Mouse (Mus musculus) spleen, adult 18-20 months (tissue): ENCODE results near the gene Trat1.

Experiments
- DNase-seq, 2 experiments: peaks; one replicate each; pipeline ENCODE4 v3.0.0; 2022; ENCODE audit warnings: mixed read lengths in 2 of 2

Gene Trat1

DNA sequence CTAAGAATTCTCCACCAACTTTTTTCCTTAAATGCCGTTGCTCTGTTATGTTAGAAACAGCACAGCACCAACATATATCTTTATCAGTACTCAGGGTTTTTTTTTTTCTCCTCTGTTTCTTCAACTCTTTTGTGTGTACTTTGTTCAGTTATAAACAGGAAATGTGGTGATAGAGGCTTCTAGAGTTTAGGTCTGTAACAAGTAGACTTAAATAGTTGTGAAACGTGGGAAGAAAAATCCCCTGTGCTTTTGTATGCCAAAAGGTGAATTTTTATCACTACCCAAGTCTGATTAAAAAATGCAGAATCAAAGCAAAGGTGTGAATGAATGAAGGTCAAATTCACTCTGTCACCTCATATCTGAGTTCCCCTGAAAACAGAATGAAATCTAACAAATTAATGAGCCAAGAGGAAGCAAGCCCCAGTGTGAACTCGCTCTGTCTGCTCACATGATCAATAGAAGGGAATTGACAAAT is at the start of gene Trat1:
Trat1 (minus strand) TSS at position 51 of the 475 bp plus-strand sequence.
- DNase-seq, result no peak

DNA sequence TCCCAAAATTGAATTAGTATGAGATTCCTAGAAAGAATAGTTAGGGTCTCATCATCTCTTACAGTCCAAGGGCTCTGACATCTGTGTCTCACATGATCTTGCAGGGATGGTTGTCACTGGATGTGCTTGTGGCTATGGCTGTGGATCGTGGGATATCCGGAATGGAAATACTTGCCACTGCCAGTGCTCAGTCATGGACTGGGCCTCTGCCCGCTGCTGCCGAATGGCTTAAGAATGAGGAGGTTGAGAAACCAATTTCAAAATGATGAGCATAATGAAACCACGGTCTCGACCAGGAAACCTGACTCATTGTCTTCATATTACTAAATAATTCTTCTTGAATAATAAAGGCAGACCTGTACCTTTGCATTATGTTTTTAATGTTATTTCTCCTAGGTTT is 46.7 kb upstream of the Trat1 start:
- DNase-seq, result no peak

DNA sequence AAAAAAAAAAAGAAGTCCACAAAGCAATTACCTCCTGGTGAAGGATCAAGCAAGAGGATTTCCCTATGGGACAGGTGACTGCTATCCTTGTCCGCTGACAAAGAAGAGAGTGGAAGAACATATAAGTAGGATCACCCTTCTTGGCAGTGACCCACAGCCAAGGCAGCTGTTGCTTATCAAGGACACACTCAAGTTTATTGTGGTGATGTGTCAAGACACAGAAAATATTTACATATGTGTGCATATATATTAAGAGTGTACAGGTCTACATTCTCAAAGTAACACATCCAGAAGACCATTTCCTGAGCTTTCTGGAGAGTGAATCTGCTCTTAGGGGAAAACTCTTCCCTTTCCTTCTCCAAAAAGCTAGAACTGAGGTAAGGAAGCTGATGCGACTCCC is 44.9 kb upstream of the Trat1 start, which contains the start of gene Retnlb:
Retnlb (plus strand) TSS at position 162 of the 400 bp plus-strand sequence.
- DNase-seq, result no peak

DNA sequence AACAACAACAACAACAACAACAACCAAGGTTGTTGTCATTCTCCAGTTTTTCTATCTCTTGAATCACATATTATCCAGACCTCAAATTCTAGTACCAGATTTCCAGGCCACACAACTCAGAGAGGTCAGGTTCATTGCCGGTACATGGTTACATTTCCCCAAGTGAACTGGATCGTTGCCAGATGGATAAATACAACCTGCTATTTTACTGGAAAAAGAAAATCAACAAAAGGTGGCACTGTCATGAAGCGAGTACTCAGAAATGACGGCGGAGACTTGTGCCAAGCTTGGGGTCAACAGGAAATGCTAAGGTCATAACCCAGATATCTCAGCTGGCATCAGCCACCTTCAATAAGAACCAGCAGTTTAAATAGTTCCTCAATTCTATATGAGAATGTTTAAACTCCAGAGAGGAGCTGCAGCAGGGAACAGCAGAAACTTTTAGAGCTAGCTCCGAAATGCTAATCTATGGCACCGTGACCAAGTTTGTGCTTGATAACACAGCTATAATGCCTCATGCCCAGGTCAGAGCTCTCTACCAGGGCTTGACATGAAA is 40.1 kb upstream of the Trat1 start:
- no peak for DNase-seq

DNA sequence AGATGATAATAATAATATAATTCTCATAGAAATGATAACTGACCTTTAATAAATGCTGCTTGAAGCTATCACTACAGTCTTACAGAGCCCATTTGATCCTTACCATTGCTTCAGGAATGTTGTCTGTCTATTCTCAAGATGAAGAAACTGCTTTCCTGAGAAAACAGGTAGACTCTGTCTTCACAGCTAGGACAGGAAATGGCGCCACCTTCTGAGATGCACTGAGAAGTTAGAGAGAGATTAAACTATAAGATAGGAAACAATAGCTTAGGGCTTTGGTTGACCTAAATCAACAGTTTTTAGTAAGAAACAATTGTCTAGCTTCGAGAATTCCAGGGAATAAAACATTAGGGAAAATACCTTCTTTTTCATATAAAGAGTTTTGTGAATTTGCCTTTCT is 37.6 kb upstream of the Trat1 start:
- peak in 1 of 2 experiments; percentile 6 for DNase-seq

DNA sequence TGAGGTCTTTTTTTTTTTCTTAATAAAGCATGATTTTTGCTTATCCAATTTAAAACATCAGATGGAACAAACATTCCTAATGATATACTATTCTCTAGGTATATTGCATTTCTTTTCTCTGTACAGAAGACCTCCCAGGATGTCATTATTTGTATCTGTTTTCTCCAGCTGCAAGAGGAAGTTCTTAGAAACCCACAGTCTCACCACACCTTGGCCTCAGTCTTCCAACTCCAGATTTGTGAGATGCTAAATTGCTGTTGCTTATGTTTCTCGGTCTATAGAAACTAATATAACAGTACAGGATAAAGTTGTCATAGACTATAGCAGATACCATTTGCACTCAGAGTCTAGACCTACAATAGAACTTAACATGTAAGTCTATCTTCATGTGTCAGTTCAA is 34.7 kb upstream of the Trat1 start:
- no peak for DNase-seq

DNA sequence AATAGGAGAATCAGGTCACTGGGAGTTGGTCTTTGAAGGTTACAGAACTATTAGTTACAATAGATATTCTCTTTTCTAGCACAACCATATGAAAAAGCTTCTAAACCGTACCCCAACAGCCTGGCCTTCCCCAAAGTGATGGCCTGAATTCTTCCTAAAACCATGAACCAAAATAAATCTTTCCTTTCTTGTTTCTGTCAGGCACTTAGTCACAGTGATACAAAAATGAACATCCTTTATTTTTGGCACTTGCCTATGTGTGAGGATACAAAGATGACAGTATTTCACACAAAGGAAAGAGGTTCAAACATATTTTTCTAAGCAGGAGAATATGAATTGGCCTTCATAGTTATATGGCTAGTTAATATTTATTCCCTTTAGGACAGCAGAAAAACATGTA is 33.6 kb upstream of the Trat1 start:
- no peak for DNase-seq

DNA sequence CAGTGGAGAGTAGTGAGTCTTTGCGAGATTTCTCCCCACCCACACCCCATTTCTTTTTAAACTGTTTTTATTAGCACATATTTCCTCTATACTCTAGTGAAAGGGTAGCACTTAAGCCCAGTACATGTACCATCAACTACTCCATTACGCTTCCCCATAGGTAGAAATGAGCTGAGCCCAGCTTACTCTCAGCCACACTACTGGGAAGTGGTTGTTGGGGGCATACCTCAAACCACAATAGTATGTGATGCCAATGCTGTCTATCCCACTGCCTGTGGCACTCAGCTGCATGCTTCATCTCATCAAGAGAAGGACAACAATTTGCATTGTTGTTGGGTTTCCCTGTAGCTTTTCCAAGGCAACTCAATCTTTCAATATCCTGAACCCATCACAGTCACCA is 29.1 kb upstream of the Trat1 start:
- DNase-seq, result no peak

DNA sequence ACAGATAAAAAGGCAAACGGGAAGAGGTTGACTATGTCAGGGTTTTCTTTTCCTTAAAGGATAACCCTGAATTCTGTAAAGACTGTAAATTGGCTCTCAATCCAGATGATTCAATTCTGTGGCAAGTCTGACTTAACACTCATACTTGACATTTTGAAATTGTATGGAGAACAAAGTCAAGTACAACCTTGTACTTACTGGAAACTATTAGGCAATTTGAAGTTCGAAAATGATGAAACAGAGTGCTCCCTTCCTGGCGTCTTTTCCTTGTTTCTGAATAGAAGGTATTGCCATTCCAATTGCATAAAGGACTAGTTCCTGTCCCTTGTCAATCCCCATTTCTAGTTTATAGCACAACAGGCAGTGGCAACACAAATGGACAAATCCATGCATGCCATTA is 27.6 kb upstream of the Trat1 start:
- no peak for DNase-seq

DNA sequence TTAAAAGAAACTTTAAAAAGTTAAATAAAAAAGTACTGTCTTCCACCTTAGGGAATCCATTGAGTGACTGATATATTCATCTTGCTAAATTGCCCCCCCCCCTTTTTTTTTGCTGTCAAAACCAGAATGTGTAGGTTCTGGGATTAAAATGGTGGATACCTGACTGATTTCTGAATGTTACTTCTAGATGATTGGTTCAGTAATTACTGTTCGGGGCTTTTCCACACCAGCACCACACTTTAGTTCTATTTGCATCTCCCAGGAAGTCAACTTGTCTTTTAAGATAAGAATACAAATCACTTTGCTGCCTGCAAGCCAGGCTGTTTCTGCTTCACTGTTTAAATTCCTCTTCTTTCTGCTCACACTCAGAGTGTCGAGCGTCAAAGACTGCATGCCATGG is 26.5 kb upstream of the Trat1 start:
- DNase-seq, result no peak

DNA sequence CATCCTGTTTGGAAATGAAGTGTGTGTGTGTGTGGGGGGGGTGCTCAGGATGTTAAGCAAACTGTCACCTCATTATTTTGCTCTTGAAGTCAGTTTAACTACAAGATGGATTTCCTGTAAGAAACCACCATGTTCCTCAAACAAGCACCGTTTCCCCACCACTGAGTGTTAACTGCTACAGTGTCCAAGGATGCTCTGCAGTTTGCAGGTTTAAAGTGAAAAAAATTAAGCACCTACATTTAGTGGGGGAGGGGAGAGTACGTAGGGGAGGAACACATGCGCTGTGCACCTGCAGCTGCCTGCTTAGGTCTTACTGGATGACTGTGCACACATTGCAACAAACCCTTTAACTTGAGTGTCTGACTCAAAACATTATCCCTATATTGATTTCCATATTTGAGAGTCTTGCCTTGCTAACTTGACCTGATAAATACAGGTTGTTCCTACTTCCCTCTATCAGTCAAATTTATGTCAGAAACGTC is 16.9 kb upstream of the Trat1 start:
- DNase-seq, result no peak

DNA sequence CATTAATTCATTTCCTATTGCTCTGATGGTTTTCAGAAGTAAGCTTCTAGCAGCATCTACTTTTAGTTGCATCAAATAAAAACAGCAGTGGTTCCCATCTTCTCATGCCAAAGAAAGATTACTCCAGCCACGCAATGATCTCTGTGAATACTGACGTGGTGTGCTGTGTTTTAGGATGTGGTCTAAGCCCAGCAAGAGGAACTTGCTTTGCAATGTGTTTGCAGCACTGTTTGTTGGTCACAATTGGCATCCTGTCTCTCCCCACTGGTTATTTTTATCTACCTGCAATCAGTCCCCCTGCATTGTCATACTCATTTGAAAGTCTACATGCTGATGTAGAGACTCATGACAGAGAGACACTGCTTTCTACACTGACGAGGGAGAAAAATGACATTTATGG is 14.4 kb upstream of the Trat1 start:
- DNase-seq, result no peak

DNA sequence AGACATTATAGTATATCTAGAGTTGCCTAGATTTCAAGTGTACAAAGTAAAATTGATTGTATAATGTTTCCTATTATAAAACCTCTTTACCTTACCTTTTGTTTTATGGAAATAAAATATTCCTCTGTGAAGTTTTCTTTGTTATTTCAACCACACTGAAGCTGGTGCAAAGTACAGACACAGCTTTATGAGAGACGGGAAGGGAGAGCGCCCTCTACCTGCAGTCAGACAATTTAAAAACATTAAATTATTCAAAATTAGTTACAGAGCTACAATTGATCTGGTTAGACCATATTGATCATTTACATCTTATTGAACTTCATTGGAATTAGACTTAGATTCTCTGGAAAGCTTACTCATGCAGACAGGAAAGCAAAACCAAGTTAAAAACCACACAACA is 5.4 kb upstream of the Trat1 start:
- no peak for DNase-seq

DNA sequence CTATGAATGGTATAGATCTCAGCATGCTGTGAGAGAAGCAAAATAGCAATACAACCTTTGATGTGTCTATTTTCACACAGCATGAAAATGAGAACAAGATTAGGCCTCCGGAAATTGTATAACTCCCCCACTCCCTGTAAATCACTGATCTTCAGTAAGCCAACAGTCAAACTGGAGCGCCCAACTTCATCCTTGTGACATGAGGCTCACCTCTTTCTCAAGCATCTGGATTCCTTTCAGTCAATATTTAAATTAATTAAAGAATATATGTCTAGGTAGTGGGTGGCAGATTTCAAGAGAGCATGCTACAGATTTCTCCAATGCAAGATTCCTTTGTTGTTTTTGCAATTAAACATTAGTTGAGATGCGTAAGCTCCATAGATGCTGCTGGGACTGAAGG is 2.6 kb downstream of the Trat1 start:
- DNase-seq, result no peak

DNA sequence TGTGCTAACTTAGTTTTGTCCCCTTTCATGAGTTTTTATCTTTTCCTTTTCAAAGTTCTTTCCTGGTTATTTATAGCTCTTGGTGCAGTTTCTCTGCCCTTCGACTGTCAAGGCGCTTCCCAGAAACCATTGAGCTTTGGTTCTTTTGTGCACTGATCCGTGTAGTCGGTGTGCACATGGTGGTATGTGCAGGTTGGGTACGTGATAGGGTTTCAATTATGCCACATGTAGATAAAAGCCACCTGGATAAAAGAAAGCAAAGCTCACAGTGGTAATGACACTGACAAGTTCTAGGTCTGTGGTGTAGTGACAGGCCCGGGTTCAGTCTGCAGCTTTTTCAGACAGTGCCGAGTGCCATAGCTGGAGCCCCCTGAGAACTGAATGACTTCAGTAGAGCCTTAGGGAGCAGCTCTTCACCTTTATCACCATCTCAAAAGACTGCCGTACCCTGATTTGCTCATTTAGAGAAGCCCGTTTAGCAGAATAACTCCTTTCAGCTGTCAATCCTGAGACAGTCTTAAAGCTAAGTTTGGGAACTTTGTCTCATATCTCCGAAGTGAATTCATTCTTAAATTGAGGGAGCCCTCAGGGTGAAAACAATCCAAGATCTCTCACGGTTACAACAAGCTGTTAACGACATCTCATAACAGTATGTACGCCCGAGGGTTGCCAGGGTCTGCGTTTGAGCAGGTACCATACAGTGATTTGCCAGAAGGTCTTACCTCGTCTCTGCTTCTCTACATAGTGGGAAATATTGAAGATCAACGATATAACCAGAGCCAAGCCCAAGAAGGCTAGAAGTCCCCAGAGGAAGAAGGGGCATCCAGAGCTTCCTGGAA is 11.0 kb downstream of the Trat1 start:
- DNase-seq, result no peak

DNA sequence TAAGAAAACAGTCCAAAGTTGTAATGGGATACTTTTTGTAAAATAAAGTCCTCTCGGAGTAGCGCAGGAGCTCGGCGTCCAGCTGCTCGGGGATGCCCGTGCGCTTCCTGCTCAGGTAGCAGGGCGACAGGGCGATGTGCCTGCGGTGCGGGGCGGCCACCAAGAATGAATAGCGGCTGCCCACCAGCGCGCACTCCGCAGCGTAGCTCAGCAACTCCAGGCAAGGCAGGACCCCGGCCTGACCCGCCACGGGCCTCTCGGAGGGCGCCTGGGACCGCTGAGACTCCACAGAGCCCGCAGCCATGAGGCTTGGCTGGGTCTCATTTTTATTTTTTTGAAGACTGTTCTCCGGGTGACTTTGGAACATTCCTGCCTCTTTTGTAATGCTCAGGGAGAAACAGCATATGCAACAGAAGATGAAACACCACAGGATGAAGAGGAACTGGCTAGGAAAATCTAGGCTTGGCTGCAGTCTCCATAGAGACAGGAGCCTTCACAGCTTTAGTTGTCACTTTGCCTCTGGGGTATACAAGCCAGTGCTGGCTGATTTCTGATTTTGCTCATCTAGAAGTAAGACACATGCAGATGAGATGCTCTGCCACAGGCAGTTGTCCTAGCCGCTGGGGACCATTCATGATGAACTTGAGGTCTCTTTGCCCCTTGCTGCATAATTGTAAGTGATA is 21.5 kb downstream of the Trat1 start:
- no peak for DNase-seq

DNA sequence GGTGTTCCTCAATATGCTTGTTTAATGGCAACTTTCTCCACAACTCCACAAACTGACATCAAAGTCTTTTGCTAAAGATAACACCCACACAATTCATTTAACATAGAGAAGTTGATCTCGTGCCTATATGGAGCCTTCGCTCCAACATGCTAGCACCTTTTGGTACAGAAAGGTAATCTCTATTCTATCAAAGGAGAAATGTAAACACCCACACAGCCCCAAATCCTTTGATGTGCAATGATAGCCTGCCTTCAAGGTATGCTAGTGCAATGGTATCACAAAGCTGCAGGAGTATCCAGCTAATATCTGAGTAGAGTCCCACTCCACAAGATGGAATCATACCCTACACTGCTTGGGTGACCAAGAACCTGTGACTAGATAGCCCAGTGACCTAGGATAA is 26.4 kb downstream of the Trat1 start:
- DNase-seq, result no peak

DNA sequence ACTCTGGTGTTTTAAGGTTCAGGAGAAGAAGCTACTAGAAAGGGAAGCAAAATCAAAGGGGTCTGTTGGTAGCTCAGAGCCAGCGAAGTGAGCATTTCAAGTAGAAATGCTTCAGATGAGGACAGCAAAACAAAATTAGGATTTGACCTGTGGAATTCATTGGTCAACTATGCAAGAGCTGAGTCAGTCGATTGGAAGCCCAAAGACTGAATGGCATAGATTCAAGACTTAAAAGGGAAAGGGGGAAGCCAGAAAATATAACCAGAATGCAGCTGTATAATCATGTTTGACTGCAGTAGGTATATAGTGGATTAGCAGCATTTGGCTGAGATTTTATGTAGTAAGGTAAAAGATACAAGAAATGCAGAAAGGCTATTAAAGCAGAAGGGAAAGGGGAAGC is 26.8 kb downstream of the Trat1 start:
- no peak for DNase-seq

DNA sequence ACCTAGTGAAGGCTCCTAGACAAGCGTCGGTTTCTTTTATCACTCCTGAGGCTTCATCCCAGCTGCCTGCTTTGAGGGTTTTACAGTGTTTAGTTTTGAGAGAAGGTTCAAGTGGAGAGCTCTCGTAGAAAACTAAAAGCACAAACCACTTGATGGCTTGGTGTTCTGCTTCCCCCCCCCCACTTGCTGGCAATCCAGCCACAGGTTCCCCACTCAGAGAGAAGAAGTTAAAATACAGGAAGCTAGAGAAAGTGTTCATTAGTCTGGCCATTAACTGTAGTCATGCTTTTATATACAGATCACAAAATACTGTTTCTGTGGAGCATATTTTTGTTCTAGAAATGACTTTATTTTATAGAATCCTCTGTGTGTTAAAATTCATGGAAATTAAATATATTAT is 30.3 kb downstream of the Trat1 start:
- DNase-seq, result no peak

DNA sequence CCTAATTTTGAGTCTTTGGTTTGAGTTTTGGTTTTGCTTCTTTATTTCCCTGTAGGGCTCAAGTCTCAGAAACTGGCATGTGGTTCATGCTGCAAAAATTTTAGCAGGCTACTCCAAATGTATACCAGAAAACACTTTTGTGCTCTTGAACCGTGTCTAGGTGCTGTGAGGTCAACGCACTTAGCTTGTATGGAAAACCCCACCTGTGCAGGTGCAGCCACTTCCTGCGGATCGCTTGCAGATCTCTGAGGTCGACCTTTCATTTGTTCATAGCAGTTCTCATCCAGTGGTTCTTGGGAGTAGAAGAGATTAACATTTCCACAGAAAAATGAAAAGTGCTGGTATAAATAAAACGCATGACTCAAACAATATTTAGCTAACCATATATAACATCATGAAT is 31.8 kb downstream of the Trat1 start:
- no peak for DNase-seq

DNA sequence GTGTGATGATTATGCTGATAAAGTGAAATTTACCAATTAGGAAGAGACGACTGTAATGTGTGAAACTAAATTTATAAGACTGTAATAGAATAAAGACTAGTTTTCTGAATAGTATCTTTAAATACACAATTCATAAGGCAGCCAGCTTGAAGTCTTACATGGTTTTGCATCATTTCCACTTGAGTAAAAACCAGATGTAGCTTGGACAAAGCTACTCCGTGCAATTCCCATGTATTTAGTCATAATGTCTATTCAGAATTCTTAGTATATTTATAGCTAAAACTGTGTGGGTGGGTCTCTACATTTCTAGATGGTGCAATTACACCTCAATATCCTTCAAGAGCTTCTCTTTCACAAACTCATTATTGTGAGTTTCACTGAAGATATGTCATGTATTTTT is 33.4 kb downstream of the Trat1 start:
- DNase-seq, result no peak

DNA sequence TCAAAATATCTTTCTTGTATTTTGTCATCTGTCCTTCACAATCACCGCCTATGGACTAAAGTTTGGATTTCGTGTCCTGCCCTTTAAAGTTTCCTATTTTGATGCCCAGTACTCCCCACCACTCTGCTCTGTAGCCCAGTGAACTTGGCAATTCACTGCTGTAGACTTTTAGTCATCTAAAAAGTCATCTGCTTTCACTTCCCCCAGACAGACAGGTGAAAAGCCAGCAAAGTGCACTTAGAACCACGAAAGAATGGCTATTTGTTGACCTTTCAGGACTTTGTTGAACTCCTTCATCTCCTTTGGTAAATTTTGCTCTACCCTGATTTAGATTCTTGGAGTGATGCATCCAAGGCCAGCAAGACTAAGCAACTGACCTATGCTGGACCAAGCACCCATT is 34.9 kb downstream of the Trat1 start:
- no peak for DNase-seq

DNA sequence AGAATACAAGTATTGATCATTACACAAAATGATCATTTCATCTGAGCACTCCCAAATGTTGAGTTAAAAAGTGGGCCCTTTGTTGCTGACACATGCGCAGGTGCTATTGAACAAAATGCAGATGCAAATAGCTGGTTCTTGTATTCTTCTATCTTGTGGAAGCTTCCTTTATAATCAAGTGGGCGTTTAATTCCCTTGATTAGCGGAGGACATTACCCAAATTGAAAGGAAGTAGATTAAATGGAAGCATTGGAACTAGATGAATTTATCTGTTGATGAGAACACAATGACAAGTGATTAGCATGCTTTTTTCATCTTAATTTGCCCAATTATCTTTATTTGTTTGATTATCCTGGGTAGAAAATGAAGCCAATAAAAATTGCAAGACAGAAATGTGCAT is 51.6 kb downstream of the Trat1 start:
- DNase-seq, result no peak

DNA sequence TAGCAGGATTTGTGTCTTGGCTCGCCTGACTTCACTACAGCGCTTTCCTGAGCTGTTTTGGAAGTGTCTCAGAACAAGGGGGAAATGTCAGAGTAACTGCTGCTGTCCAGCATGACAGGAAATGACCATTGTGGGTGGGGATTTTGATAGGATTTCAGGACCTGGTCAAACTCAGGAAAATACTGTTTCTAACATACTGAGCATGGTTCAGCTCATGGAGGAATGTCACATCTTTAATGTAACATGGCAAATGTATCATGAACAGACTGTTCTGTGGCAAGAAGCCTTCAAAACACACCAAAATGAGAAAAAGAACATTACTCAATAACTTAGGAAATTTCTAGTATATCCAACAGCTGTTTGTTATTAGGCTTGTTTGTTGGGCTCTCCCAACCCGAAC is 52.1 kb downstream of the Trat1 start:
- DNase-seq, result no peak
